Mouse (Mus musculus): ENCODE measurements around the gene Hoxa9. TPM values are rescaled to one million over a fixed set of nuclear protein-coding genes. Genes with fewer than 3 reads are reported as not detected.
A peak's percentile ranks its signal among the peaks of the same experiment; 100 is the strongest.

The Hoxa9 gene
- polyA plus RNA-seq, 1 experiment from 2014 or later, result not detected

GRCm38 (mm10) chr6:52221337-52221992, 9.4 kb downstream of the Hoxa9 start, which contains the start of gene Hoxa7:
Gene Hoxa7 (minus strand): TSS chr6:52221854.
- H3K4me3 ChIP-seq, result peak within 1 kb of the TSS; percentile 42
- H3K36me3 ChIP-seq, result no peaks in the 10 kb centered on the region
- peaks cover 100% of the 10 kb centered on the region for H3K27me3 ChIP-seq
- WGBS, result 1% methylated on average over 46 of the region's 46 CpGs
- no peak within 1 kb of the TSS for H3K27ac ChIP-seq (replicated peaks)
- peak within 1 kb of the TSS; percentile 46; the same call in 1 of the 2 replicates for H3K9ac ChIP-seq (replicated peaks)
- no peaks in the 10 kb centered on the region for H3K9me3 ChIP-seq
- peaks cover 14% of the 10 kb centered on the region for H3K4me1 ChIP-seq
- peak; percentile 63 for ATAC-seq (ENCODE audit: low FRiP score, low read depth)
- peak within 1 kb of the TSS; percentile 70 for H3K4me2 ChIP-seq (replicated peaks)

GRCm38 (mm10) chr6:52220865-52221310, 10.0 kb downstream of the Hoxa9 start:
- Histone ChIP-seq H3K27me3 (peaks cover 100% of the 10 kb centered on the region), H3K9ac (replicated peaks) (no peak overlapping the region), H3K4me1 (peaks cover 14% of the 10 kb centered on the region), H3K4me2 (replicated peaks) (peak overlapping the region; percentile 70), H3K27ac (replicated peaks) (no peak overlapping the region), H3K4me3 (peak overlapping the region; percentile 42; the same call in 1 of the 2 replicates), H3K36me3 (no peaks in the 10 kb centered on the region), H3K9me3 (no peaks in the 10 kb centered on the region)
- WGBS, result 9% methylated on average over 12 of the region's 12 CpGs
- ATAC-seq (ENCODE audit: low FRiP score, low read depth), result no peak

DNA sequence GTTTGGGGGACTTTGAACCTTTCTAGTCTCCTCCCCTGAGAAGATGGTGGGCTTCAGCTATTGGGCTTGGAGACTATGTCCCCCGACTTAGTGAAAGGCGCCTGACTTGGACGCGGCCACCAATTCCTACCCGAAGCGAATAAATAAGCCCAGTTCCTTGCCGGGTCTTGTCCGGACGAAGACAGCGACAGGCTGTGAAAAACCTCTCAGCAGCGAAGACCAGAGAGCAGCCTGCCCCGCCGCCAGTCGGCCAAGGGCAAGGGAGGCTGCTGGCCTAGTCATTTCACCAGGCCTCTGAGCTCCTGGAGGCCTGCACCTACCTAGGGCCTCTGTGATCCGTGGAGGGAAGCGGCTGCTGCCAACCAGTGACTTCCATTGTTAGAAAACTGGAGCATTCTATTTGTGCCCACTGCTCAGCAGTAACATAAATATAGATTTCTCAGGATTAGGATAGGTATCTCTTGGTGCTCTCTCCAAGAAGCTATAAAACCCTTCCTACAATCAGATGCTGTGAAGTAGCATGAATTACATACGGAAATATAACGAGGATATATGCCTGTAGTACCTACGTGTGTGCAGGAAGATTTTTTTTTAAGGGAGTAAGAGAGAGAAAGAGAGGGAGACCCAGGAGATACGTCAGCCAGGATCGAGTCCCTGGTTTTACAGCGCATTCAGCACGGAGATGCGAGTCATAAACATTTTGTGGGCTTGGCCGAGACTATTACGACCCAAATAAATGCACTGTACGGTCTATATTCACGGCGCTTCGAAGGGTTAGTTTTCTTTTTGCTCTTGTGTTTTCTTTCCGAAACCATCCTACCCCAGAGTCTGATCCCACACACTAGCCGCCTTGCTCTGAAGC, 10.7 kb downstream of the Hoxa9 start:
- Histone ChIP-seq H3K27me3 (peaks cover 100% of the 10 kb centered on the region), H3K4me2 (replicated peaks) (no peak overlapping the region), H3K36me3 (no peaks in the 10 kb centered on the region), H3K4me1 (peaks cover 14% of the 10 kb centered on the region), H3K9ac (replicated peaks) (no peak overlapping the region), H3K9me3 (no peaks in the 10 kb centered on the region), H3K4me3 (no peak overlapping the region), H3K27ac (replicated peaks) (no peak overlapping the region)
- no peak for ATAC-seq (ENCODE audit: low FRiP score, low read depth)
- 9% methylated on average over 32 of the region's 32 CpGs for WGBS

DNA sequence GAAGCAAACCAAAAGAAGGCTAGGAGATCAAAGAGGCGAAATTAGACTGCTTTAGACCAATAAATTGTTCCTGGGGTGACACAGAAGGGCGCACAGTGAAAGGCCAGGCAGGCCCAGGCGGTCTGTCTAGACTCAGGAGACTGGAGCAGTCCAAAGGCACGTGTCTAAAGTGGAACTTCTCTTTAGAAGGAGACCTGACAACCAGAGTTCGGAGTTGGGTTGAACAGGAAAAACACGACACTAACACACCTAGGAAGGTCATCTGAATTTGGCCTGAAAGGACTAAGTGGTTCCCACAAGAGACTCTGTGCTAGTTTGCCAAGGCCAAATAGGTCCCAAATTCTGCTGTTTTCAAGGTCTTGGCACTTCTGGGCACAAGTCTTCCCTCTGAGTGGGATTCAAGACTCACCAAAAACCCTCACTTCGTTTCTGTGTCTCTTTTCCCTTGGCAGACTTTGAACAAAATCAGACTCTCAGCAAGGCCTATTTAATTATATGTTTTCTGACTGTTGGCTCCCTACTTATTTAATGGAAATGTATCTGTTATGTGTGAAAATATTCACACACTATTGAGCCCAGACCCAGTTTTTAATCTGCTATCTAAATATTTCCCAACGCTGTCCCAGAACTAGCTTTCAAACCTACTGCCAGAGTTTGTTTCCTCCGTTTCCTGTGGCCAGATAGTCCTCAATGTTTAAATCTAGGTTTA, 11.5 kb downstream of the Hoxa9 start:
- Histone ChIP-seq H3K4me1 (peaks cover 14% of the 10 kb centered on the region), H3K27ac (replicated peaks) (no peak overlapping the region), H3K9me3 (no peaks in the 10 kb centered on the region), H3K4me2 (replicated peaks) (no peak overlapping the region), H3K4me3 (no peak overlapping the region), H3K36me3 (no peaks in the 10 kb centered on the region), H3K9ac (replicated peaks) (no peak overlapping the region), H3K27me3 (peaks cover 100% of the 10 kb centered on the region)
- WGBS, result 16% methylated on average over 9 of the region's 9 CpGs
- ATAC-seq (ENCODE audit: low FRiP score, low read depth), result no peak

GRCm38 (mm10) chr6:52218643-52219215, 12.2 kb downstream of the Hoxa9 start:
- Histone ChIP-seq H3K27ac (replicated peaks) (no peak overlapping the region), H3K36me3 (no peaks in the 10 kb centered on the region), H3K9ac (replicated peaks) (no peak overlapping the region)

GRCm38 (mm10) chr6:52217895-52218642, 12.8 kb downstream of the Hoxa9 start:
- H3K9me3 ChIP-seq, result no peaks in the 10 kb centered on the region
- H3K36me3 ChIP-seq, result no peaks in the 10 kb centered on the region
- peak overlapping the region; percentile 32; the same call in 1 of the 2 replicates for H3K4me3 ChIP-seq
- no peak overlapping the region for H3K27ac ChIP-seq (replicated peaks)
- 3% methylated on average over 23 of the region's 23 CpGs for WGBS
- H3K4me2 ChIP-seq (replicated peaks), result no peak overlapping the region
- peaks cover 14% of the 10 kb centered on the region for H3K4me1 ChIP-seq
- no peak overlapping the region for H3K9ac ChIP-seq (replicated peaks)
- ATAC-seq (ENCODE audit: low FRiP score, low read depth), result no peak
- H3K27me3 ChIP-seq, result peaks cover 99% of the 10 kb centered on the region

More at GRCm38 (mm10) chr6:52218643-52219215, 12.2 kb downstream of the Hoxa9 start:
- 7% methylated on average over 14 of the region's 14 CpGs for WGBS
- Histone ChIP-seq H3K4me3 (no peak overlapping the region), H3K4me2 (replicated peaks) (no peak overlapping the region), H3K27me3 (peaks cover 99% of the 10 kb centered on the region), H3K4me1 (peaks cover 14% of the 10 kb centered on the region), H3K9me3 (no peaks in the 10 kb centered on the region)
- ATAC-seq (ENCODE audit: low FRiP score, low read depth), result no peak

DNA sequence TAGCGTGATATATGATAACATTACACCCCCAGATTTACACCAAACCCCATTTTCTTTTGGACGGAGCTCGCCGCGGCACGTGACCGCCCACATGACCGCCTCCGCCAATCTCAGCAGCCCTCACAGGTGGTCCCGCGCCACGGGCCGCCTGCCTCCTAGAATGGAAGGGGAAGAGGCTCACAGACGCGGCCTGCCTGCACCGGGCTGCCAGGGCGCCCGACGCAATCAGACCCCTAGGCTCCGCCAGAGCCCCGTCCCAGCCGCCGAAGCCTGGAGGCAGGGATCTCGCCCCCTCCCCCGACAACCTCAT, 13.5 kb downstream of the Hoxa9 start:
- H3K9me3 ChIP-seq, result no peaks in the 10 kb centered on the region
- H3K4me3 ChIP-seq, result peak overlapping the region; percentile 32
- no peak overlapping the region for H3K9ac ChIP-seq (replicated peaks)
- 0 out of 2 replicates have a peak, but pooled peaks have one; percentile 54 for ATAC-seq (ENCODE audit: low FRiP score, low read depth)
- peaks cover 14% of the 10 kb centered on the region for H3K4me1 ChIP-seq
- no peak overlapping the region for H3K27ac ChIP-seq (replicated peaks)
- H3K36me3 ChIP-seq, result no peaks in the 10 kb centered on the region
- peaks cover 99% of the 10 kb centered on the region for H3K27me3 ChIP-seq
- peak overlapping the region; percentile 44 for H3K4me2 ChIP-seq (replicated peaks)
- 0% methylated on average over 24 of the region's 25 CpGs for WGBS

DNA sequence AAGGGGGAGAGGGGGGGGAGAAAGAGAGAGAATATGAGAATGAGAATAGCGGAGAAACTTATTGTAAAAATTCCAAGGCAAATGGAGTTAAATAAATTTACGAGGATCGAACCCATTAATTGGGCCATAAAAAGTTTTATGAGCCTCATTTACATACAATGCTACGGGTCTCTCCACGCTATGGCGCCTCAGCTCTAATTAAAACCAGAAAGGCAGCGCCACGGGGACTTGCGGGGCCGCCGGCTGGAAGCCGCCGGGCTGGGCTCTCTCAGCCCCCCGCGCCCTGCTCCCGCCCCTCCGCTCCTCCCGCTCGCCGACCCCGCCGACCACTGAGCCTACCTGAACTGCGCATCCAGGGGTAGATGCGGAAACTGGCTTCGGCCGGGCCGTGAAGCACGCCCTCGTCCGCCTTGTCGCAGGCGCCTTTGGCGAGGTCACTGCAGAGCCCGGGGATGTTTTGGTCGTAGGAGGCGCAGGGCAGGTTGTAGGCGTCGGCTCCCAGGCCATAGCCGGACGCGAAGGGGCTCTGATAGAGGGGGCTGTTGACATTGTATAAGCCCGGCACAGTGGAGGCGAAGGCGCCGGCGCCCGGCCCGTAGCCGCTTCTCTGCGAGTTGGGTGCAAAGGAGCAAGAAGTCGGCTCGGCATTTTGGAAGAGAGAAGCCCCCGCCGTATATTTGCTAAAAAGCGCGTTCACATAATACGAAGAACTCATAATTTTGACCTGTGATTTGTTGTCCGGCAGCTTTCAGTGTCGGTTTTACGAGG, 14.0 kb downstream of the Hoxa9 start:
- Histone ChIP-seq H3K27ac (replicated peaks) (no peak overlapping the region), H3K9me3 (no peaks in the 10 kb centered on the region), H3K4me3 (peak overlapping the region; percentile 32), H3K36me3 (no peaks in the 10 kb centered on the region), H3K9ac (replicated peaks) (no peak overlapping the region), H3K4me2 (replicated peaks) (peak overlapping the region; percentile 44), H3K4me1 (peaks cover 15% of the 10 kb centered on the region), H3K27me3 (peaks cover 99% of the 10 kb centered on the region)
- ATAC-seq (ENCODE audit: low FRiP score, low read depth), result no peak
- 2% methylated on average over 60 of the region's 60 CpGs for WGBS

- Histone ChIP-seq H3K4me2 (replicated peaks) (no peak overlapping the region), H3K27ac (replicated peaks) (no peak overlapping the region), H3K4me3 (no peak overlapping the region), H3K4me1 (peaks cover 13% of the 10 kb centered on the region), H3K9ac (replicated peaks) (no peak overlapping the region), H3K36me3 (no peaks in the 10 kb centered on the region), H3K27me3 (peaks cover 99% of the 10 kb centered on the region), H3K9me3 (no peaks in the 10 kb centered on the region)
- ATAC-seq (ENCODE audit: low FRiP score, low read depth), result no peak
- WGBS, result 2% methylated on average over 30 of the region's 30 CpGs
These were observed 14.9 kb downstream of the Hoxa9 start for GRCm38 (mm10) chr6:52215771-52216535.

- Histone ChIP-seq H3K36me3 (no peaks in the 10 kb centered on the region), H3K4me1 (peaks cover 13% of the 10 kb centered on the region), H3K9ac (replicated peaks) (no peak overlapping the region), H3K4me2 (replicated peaks) (no peak overlapping the region), H3K27ac (replicated peaks) (no peak overlapping the region), H3K27me3 (peaks cover 98% of the 10 kb centered on the region), H3K4me3 (no peak overlapping the region), H3K9me3 (no peaks in the 10 kb centered on the region)
- ATAC-seq (ENCODE audit: low FRiP score, low read depth), result no peak
- WGBS, result 9% methylated on average over 3 of the region's 3 CpGs
These were observed 15.8 kb downstream of the Hoxa9 start for GRCm38 (mm10) chr6:52215070-52215469.

Data from midbrain, embryonic 12.5 days (tissue).